Mouse (Mus musculus): ENCODE data around the gene Zpr1. TPM values are rescaled to one million over a fixed set of nuclear protein-coding genes. Genes with fewer than 3 reads are reported as not detected.

Zpr1 gene
- polyA plus RNA-seq, 1 experiment = 48.8 TPM

DNA sequence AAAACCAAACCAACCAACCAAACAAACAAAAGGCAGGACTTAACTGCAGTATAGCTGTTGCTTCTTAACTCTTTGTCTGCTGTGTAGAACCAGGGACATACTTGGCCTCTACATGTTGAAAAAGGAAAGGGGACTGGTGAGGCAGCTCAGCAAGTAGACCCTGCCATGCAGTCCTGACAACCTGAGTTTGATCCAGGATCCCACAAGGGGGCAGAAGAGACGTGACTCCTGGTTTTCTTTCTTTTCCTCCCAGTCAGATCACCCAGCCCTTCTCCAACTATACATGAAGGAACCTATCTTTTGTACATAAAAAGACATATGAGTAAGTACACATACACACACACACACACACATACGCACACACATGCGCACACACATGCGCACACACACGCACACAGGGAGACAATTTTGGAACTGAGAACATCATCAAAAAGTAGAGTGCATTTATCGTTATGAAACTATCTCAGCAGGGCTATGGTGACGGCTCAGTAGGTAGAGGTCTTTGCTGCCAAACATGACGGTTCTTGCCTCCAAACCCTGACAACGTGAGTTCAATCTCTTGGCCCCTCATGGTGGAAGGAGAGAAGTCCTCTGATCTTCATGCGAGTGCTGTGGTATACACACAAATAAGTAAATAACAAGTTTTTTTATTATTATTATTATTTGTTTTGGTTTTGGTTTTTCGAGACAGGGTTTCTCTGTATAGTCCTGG, 54.0 kb downstream of the Zpr1 start:
- Histone ChIP-seq H3K27ac (ENCODE audit: insufficient read depth, low read length) (no peak overlapping the region), H3K4me1 (ENCODE audit: control insufficient read depth, insufficient read depth, low read length) (no peaks in the 10 kb centered on the region), H3K4me3 (ENCODE audit: insufficient read depth, low read length) (no peak overlapping the region)
- no peak for TF ChIP-seq CTCF (IDR thresholded peaks at IDR 0.05; ENCODE audit: borderline replicate concordance, insufficient read depth, low read length)

GRCm38 (mm10) chr9:46327706-46328571, 55.1 kb downstream of the Zpr1 start:
- Histone ChIP-seq H3K27ac (ENCODE audit: insufficient read depth, low read length) (no peak overlapping the region), H3K4me1 (ENCODE audit: control insufficient read depth, insufficient read depth, low read length) (no peaks in the 10 kb centered on the region), H3K4me3 (ENCODE audit: insufficient read depth, low read length) (no peak overlapping the region)
- TF ChIP-seq POLR2A (IDR thresholded peaks at IDR 0.05; ENCODE audit: low read depth, low read length) = no peak
- no peak for TF ChIP-seq CTCF (IDR thresholded peaks at IDR 0.05; ENCODE audit: borderline replicate concordance, insufficient read depth, low read length)

GRCm38 (mm10) chr9:46328572-46329249, 55.8 kb downstream of the Zpr1 start:
- TF ChIP-seq POLR2A (IDR thresholded peaks at IDR 0.05; ENCODE audit: low read depth, low read length) (no peak), CTCF (IDR thresholded peaks at IDR 0.05; ENCODE audit: borderline replicate concordance, insufficient read depth, low read length) (no peak)
- H3K4me3 ChIP-seq (ENCODE audit: insufficient read depth, low read length) = peak overlapping the region; percentile 14; the same call in 1 of the 2 replicates

DNA sequence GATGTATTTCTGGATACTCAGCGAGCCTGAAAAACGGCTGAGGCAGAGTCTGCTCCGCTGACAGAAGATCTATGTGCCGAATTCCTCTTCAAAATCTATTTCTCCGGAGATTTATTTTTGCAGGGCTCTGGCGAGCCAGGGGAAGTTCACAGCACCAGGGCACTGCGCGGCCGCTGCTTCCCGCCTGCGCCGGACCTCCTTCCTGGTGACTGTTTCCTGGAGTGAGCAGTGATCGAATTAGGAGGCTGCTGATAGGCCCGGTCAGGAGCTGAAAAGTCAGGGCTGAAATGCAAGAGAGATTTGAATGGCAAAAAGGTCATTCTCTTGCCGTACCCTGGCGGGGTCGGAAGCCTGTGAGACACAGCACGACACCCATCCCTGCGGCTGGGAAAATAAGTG, 56.4 kb downstream of the Zpr1 start:
- H3K4me1 ChIP-seq (ENCODE audit: control insufficient read depth, insufficient read depth, low read length) = no peaks in the 10 kb centered on the region
- H3K4me3 ChIP-seq (ENCODE audit: insufficient read depth, low read length) = peak overlapping the region; percentile 14; the same call in 1 of the 2 replicates
- TF ChIP-seq POLR2A (IDR thresholded peaks at IDR 0.05; ENCODE audit: low read depth, low read length) = no peak
- TF ChIP-seq CTCF (IDR thresholded peaks at IDR 0.05; ENCODE audit: borderline replicate concordance, insufficient read depth, low read length) = no peak
- H3K27ac ChIP-seq (ENCODE audit: insufficient read depth, low read length) = no peak overlapping the region

More at GRCm38 (mm10) chr9:46328572-46329249, 55.8 kb downstream of the Zpr1 start:
- Histone ChIP-seq H3K27ac (ENCODE audit: insufficient read depth, low read length) (no peak overlapping the region), H3K4me1 (ENCODE audit: control insufficient read depth, insufficient read depth, low read length) (no peaks in the 10 kb centered on the region)

GRCm38 (mm10) chr9:46329801-46330585, 57.1 kb downstream of the Zpr1 start:
- H3K4me1 ChIP-seq (ENCODE audit: control insufficient read depth, insufficient read depth, low read length) = no peaks in the 10 kb centered on the region
- H3K27ac ChIP-seq (ENCODE audit: insufficient read depth, low read length) = no peak overlapping the region
- no peak overlapping the region for H3K4me3 ChIP-seq (ENCODE audit: insufficient read depth, low read length)
- no peak for TF ChIP-seq POLR2A (IDR thresholded peaks at IDR 0.05; ENCODE audit: low read depth, low read length)
- TF ChIP-seq CTCF (IDR thresholded peaks at IDR 0.05; ENCODE audit: borderline replicate concordance, insufficient read depth, low read length) = no peak

DNA sequence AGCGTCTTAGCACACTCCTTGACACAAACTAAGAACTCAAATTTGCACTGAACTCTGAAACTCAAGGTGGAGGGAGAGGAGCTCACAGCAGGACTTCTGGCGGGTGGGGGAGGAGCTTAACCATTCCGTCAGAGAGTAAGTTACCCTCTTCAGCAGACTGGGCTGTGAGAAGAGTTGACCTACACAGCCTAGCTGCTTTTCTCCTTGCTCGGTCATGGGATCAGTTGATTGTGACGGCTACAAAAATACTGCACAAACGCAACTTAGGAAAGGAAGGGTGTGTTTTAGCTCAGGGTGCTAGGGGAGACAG, 57.7 kb downstream of the Zpr1 start:
- no peak for TF ChIP-seq CTCF (IDR thresholded peaks at IDR 0.05; ENCODE audit: borderline replicate concordance, insufficient read depth, low read length)
- TF ChIP-seq POLR2A (IDR thresholded peaks at IDR 0.05; ENCODE audit: low read depth, low read length) = no peak
- H3K4me1 ChIP-seq (ENCODE audit: control insufficient read depth, insufficient read depth, low read length) = no peaks in the 10 kb centered on the region
- no peak overlapping the region for H3K27ac ChIP-seq (ENCODE audit: insufficient read depth, low read length)
- no peak overlapping the region for H3K4me3 ChIP-seq (ENCODE audit: insufficient read depth, low read length)

DNA sequence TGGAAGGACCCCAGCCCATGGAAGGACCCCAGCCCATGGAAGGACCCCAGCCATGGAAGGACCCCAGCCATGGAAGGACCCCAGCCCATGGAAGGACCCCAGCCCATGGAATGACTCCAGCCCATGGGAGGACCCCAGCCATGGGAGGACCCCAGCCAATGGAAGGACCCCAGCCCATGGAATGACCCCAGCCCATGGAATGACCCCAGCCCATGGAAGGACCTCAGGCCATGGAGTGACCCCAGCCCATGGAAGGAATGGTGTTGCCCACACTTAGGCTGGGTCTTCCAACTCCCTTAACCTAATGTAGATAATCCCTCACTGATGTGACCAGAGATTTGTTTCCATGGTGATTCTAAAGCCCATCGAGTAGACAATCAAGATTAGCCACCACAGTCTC, 58.4 kb downstream of the Zpr1 start:
- H3K4me3 ChIP-seq (ENCODE audit: insufficient read depth, low read length) = no peak overlapping the region
- no peak overlapping the region for H3K27ac ChIP-seq (ENCODE audit: insufficient read depth, low read length)
- TF ChIP-seq POLR2A (IDR thresholded peaks at IDR 0.05; ENCODE audit: low read depth, low read length) = no peak
- no peak for TF ChIP-seq CTCF (IDR thresholded peaks at IDR 0.05; ENCODE audit: borderline replicate concordance, insufficient read depth, low read length)
- no peaks in the 10 kb centered on the region for H3K4me1 ChIP-seq (ENCODE audit: control insufficient read depth, insufficient read depth, low read length)

Other genes starting within 250 kb of the Zpr1 start
- gene Apoa1, start 44.5 kb upstream of the Zpr1 start, polyA plus RNA-seq (2011; ENCODE audit: insufficient read length, low read depth, missing spikeins) = not detected in 2 replicates
- not detected in 2 replicates for gene Apoc3, start 37.4 kb upstream of the Zpr1 start, polyA plus RNA-seq (2011; ENCODE audit: insufficient read length, low read depth, missing spikeins)
- gene Apoa4, start 32.4 kb upstream of the Zpr1 start, polyA plus RNA-seq (2011; ENCODE audit: insufficient read length, low read depth, missing spikeins) = not detected in 2 replicates
- gene Apoa5, start 4.4 kb upstream of the Zpr1 start, polyA plus RNA-seq (2011; ENCODE audit: insufficient read length, low read depth, missing spikeins) = not detected in 2 replicates
- gene Bud13, start 9.9 kb downstream of the Zpr1 start, polyA plus RNA-seq (2011; ENCODE audit: insufficient read length, low read depth, missing spikeins) = 13.8 and 16.8 TPM in 2 replicates
- gene 4931429L15Rik, start 46.9 kb downstream of the Zpr1 start, polyA plus RNA-seq (2011; ENCODE audit: insufficient read length, low read depth, missing spikeins) = not detected in 2 replicates